In genomic region chr4:95924210-95925184, GRCm38 (mm10) we compare ENCODE assay signal across 8 mouse cellular contexts. TPM values are rescaled to one million over a fixed set of nuclear protein-coding genes. Genes with fewer than 3 reads are reported as not detected.
DNase-seq lines count a peak whose midpoint lies in the region; ATAC-seq and TF ChIP-seq lines count a peak whose summit lies in the region.

No protein-coding gene starts in this region.

- 11% methylated on average over 7 of the region's 7 CpGs for WGBS in forebrain, embryonic 13.5 days
- 9% methylated on average over 7 of the region's 7 CpGs for WGBS in lung, embryonic 14.5 days
- WGBS in olfactory bulb, adult 2 months, result 7% methylated on average over 7 of the region's 7 CpGs

- no peaks in the 10 kb centered on the region for H3K4me1 ChIP-seq in E14TG2a.4 (replicated peaks; ENCODE audit: low read depth, low read length)
- H3K4me1 ChIP-seq in forebrain, embryonic 13.5 days, result 0 out of 2 replicates have a peak, but pooled peaks cover 3% of the 10 kb centered on the region
- H3K4me1 ChIP-seq in lung, embryonic 14.5 days (ENCODE audit: insufficient read depth), result no peaks in the 10 kb centered on the region
- H3K4me1 ChIP-seq in olfactory bulb, adult 2 months (ENCODE audit: control insufficient read depth, insufficient read depth, low read length), result no peaks in the 10 kb centered on the region

- intact Hi-C loops in heart, postnatal 25 days (cut with DNase I), result loop anchor here (2.0 to 10.0 kb wide), 2 partner anchors 916 to 1260 kb away; no protein-coding TSS in a partner anchor

- ATAC-seq in forebrain, embryonic 13.5 days, result peak; percentile 81
- ATAC-seq in lung, embryonic 14.5 days (ENCODE audit: insufficient read depth), result peak; percentile 82

- H3K36me3 ChIP-seq in E14TG2a.4 (ENCODE audit: insufficient read depth, low read length), result no peaks in the 10 kb centered on the region
- H3K36me3 ChIP-seq in forebrain, embryonic 13.5 days (ENCODE audit: poor library complexity, severe bottlenecking), result no peaks in the 10 kb centered on the region
- no peaks in the 10 kb centered on the region for H3K36me3 ChIP-seq in lung, embryonic 14.5 days (ENCODE audit: insufficient read depth)

- DNase-seq in c-Kit-positive CD71-negative TER-119-negative erythroid progenitor cells, embryonic 14.5 days (ENCODE audit: low read depth), result peak; percentile 53
- peak; percentile 10 for DNase-seq in heart, postnatal 25 days (ENCODE audit: low spot score)
- DNase-seq in kidney, postnatal 4 days, result peak; percentile 86 to 88
- peak; percentile 93 for DNase-seq in lung, embryonic 14.5 days
- peak; percentile 22 for DNase-seq in testis, postnatal 14 days (ENCODE audit: low spot score)

- no peak overlapping the region for H3K4me2 ChIP-seq in forebrain, embryonic 13.5 days
- H3K4me2 ChIP-seq in lung, embryonic 14.5 days, result no peak overlapping the region

- H3K27ac ChIP-seq in forebrain, embryonic 13.5 days, result no peak overlapping the region
- no peak overlapping the region for H3K27ac ChIP-seq in lung, embryonic 14.5 days (ENCODE audit: low read depth)
- H3K27ac ChIP-seq in olfactory bulb, adult 2 months (ENCODE audit: insufficient read depth, low read depth, low read length), result no peak overlapping the region

- no peaks in the 10 kb centered on the region for H3K27me3 ChIP-seq in E14TG2a.4 (ENCODE audit: insufficient read depth, low read length)
- peaks cover 17% of the 10 kb centered on the region for H3K27me3 ChIP-seq in forebrain, embryonic 13.5 days
- no peaks in the 10 kb centered on the region for H3K27me3 ChIP-seq in lung, embryonic 14.5 days (ENCODE audit: insufficient read depth, low read length)

- H3K9me3 ChIP-seq in E14TG2a.4 (ENCODE audit: low read length), result no peaks in the 10 kb centered on the region
- no peaks in the 10 kb centered on the region for H3K9me3 ChIP-seq in forebrain, embryonic 13.5 days (replicated peaks)
- no peaks in the 10 kb centered on the region for H3K9me3 ChIP-seq in lung, embryonic 14.5 days (ENCODE audit: low read depth, low read length)

- H3K4me3 ChIP-seq in E14TG2a.4 (replicated peaks; ENCODE audit: low read length), result no peak overlapping the region
- H3K4me3 ChIP-seq in forebrain, embryonic 13.5 days, result no peak overlapping the region
- H3K4me3 ChIP-seq in lung, embryonic 14.5 days (ENCODE audit: low read depth, low read length), result no peak overlapping the region
- no peak overlapping the region for H3K4me3 ChIP-seq in olfactory bulb, adult 2 months (ENCODE audit: insufficient read depth, low read depth, low read length)

- TF ChIP-seq POLR2A in olfactory bulb, adult 2 months (IDR thresholded peaks at IDR 0.05; ENCODE audit: insufficient read depth, low read depth, low read length), result no peak

- no peak overlapping the region for H3K9ac ChIP-seq in forebrain, embryonic 13.5 days
- H3K9ac ChIP-seq in lung, embryonic 14.5 days, result no peak overlapping the region

- TF ChIP-seq CTCF in E14TG2a.4 (conservative IDR thresholded peaks at IDR 0.05; ENCODE audit: low read length), result peak; percentile 54
- peak; percentile 91 for TF ChIP-seq CTCF in lung, embryonic 14.5 days (IDR thresholded peaks at IDR 0.05; ENCODE audit: low read depth)
- TF ChIP-seq CTCF in olfactory bulb, adult 2 months (IDR thresholded peaks at IDR 0.05; ENCODE audit: insufficient read depth, low read depth, low read length), result peak; percentile 67

RNA-seq across cellular contexts. Expression of gene Hook1, which starts 42.5 kb away (rescaled TPM):
- polyA plus RNA-seq in forebrain, embryonic 13.5 days (2015; fragmentation: Nextera tagmentation; extraction: Ambion mirVana), result 33.9 and 43.8 TPM in 2 replicates
- total RNA-seq in heart, postnatal 25 days (2021), result 1 to 10 TPM; 6.8 to 7.4 TPM
- polyA plus RNA-seq in lung, embryonic 14.5 days (2014; fragmentation: Nextera tagmentation; extraction: Ambion mirVana), result 15.5 and 20.2 TPM in 2 replicates
- 127 TPM in 1 of 2 replicates, not detected in the other for polyA plus RNA-seq in olfactory bulb, adult 2 months (2012; ENCODE audit: insufficient read depth, insufficient read length, low replicate concordance, missing spikeins)

Comparison
In these comparisons a context has a peak if more than half of its experiments do, and no peak if none do; other contexts are left out.
1. DNase-seq: peak in every context shown above with its lines; median percentile 93 in lung, embryonic 14.5 days; 87 in kidney, postnatal 4 days; 53 in c-Kit-positive CD71-negative TER-119-negative erythroid progenitor cells, embryonic 14.5 days; 22 in testis, postnatal 14 days; 10 in heart, postnatal 25 days.